Mouse (Mus musculus): ENCODE measurements around the gene Krtap20-2.
"Not testable (repeated sequence)": the region's sequence is repeated elsewhere in the genome, so short reads cannot be mapped to it uniquely, and the experiment has no call there.

Gene Krtap20-2

GRCm38 (mm10) chr16:89205561-89205960 lies at the start of gene Krtap20-2:
Krtap20-2 (plus strand) TSS chr16:89205861.
- in situ Hi-C loops (cut with MboI, MseI): no loop called here

DNA sequence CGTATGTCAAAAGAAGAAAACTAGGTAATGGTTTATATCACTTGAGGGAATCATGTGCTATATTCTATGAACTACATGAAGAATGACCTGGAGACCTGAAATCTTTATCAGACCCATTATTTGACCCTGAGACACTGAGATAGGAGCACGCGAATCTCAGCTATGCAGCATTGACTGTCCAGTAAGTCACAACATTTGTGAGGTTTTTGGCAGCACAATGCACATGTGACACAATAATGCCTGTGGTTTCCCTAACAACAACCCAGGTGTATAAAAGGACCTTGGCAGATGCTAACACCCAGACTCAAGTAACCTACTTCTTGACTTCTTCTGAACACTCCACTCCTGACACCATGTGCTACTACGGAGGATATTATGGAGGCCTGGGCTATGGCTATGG lies 48.0 kb upstream of the Krtap20-2 start, which contains the start of gene Gm9789:
Gene Gm9789 (plus strand): TSS at position 301 of the 400 bp plus-strand sequence.
- in situ Hi-C loops (cut with MboI, MseI): no loop called here

GRCm38 (mm10) chr16:89169190-89169589 lies 36.5 kb upstream of the Krtap20-2 start, which contains the start of gene Gm7735:
Gm7735 (plus strand) TSS chr16:89169490.
- in situ Hi-C loops (cut with MboI, MseI): not testable (repeated sequence)

GRCm38 (mm10) chr16:89174435-89174834 lies 31.2 kb upstream of the Krtap20-2 start, which contains the start of gene 1110057P08Rik:
1110057P08Rik (plus strand) TSS chr16:89174735.
- in situ Hi-C loops (cut with MboI, MseI): no loop called here

GRCm38 (mm10) chr16:89188621-89189020 lies 17.0 kb upstream of the Krtap20-2 start:
- in situ Hi-C loops (cut with MboI, MseI): no loop called here
